Mouse (Mus musculus): ENCODE results near the gene Map10. TPM values are rescaled to one million over a fixed set of nuclear protein-coding genes. Genes with fewer than 3 reads are reported as not detected.

Map10 gene
- total RNA-seq (2021) = 1 to 10 TPM; 4.5 to 5.1 TPM
- long read RNA-seq, experiment 1, partial matches to known transcripts = 0 of 3 reads
- long read RNA-seq, experiment 1, other reads (novel, unspliced or antisense) = 0 of 3 reads
- long read RNA-seq, experiment 2, partial matches to known transcripts = 0 of 2 reads
- long read RNA-seq, experiment 2, other reads (novel, unspliced or antisense) = 0 of 2 reads

- peak; percentile 91 to 92 for DNase-seq
Observed at GRCm38 (mm10) chr8:125669700-125670195, at the start of gene Map10. Gene Map10 (plus strand): TSS chr8:125669818.

- no peak for DNase-seq
Observed at GRCm38 (mm10) chr8:125620301-125620700, 49.3 kb upstream of the Map10 start.

- peak in 1 of 2 experiments; percentile 9 for DNase-seq
Observed at GRCm38 (mm10) chr8:125624287-125624686, 45.3 kb upstream of the Map10 start.

- no peak for DNase-seq
Observed at GRCm38 (mm10) chr8:125626381-125626780, 43.2 kb upstream of the Map10 start.

- DNase-seq = no peak
Observed at GRCm38 (mm10) chr8:125628834-125629233, 40.8 kb upstream of the Map10 start.

GRCm38 (mm10) chr8:125638411-125639058, 31.1 kb upstream of the Map10 start:
- DNase-seq = peak; percentile 22 to 31

GRCm38 (mm10) chr8:125639631-125640030, 30.0 kb upstream of the Map10 start:
- DNase-seq = no peak

- no peak for DNase-seq
Observed at GRCm38 (mm10) chr8:125640766-125641165, 28.9 kb upstream of the Map10 start.

- DNase-seq = no peak
Observed at GRCm38 (mm10) chr8:125641808-125642207, 27.8 kb upstream of the Map10 start.

- DNase-seq = no peak
Observed at GRCm38 (mm10) chr8:125645757-125646478, 23.7 kb upstream of the Map10 start.

GRCm38 (mm10) chr8:125649447-125649846, 20.2 kb upstream of the Map10 start:
- DNase-seq = no peak

- DNase-seq = no peak
Observed at GRCm38 (mm10) chr8:125654821-125655220, 14.8 kb upstream of the Map10 start.

- no peak for DNase-seq
Observed at GRCm38 (mm10) chr8:125658508-125658907, 11.1 kb upstream of the Map10 start.

GRCm38 (mm10) chr8:125658926-125659325, 10.7 kb upstream of the Map10 start:
- no peak for DNase-seq

GRCm38 (mm10) chr8:125660397-125660796, 9.2 kb upstream of the Map10 start:
- DNase-seq = no peak

- DNase-seq = peak in 1 of 2 experiments; percentile 54
Observed at GRCm38 (mm10) chr8:125661958-125662668, 7.5 kb upstream of the Map10 start.

- peak; percentile 70 to 77 for DNase-seq
Observed at GRCm38 (mm10) chr8:125662669-125663048, 7.0 kb upstream of the Map10 start.

- no peak for DNase-seq
Observed at GRCm38 (mm10) chr8:125665183-125665875, 4.3 kb upstream of the Map10 start.

- no peak for DNase-seq
Observed at GRCm38 (mm10) chr8:125665876-125666186, 3.8 kb upstream of the Map10 start.

GRCm38 (mm10) chr8:125666201-125666600, 3.4 kb upstream of the Map10 start:
- peak; percentile 37 to 75 for DNase-seq

- no peak for DNase-seq
Observed at GRCm38 (mm10) chr8:125667248-125667647, 2.4 kb upstream of the Map10 start.

GRCm38 (mm10) chr8:125669159-125669699, 389 bp upstream of the Map10 start:
- no peak for DNase-seq
